Mouse (Mus musculus): ENCODE data around the gene Ube2e1. TPM values are rescaled to one million over a fixed set of nuclear protein-coding genes. Genes with fewer than 3 reads are reported as not detected.
"Not testable (repeated sequence)": the region's sequence is repeated elsewhere in the genome, so short reads cannot be mapped to it uniquely, and the experiment has no call there.

Gene Ube2e1
- total RNA-seq, 4 experiments from 2014 or later, result 94.7 to 105 (median 99.1) TPM

DNA sequence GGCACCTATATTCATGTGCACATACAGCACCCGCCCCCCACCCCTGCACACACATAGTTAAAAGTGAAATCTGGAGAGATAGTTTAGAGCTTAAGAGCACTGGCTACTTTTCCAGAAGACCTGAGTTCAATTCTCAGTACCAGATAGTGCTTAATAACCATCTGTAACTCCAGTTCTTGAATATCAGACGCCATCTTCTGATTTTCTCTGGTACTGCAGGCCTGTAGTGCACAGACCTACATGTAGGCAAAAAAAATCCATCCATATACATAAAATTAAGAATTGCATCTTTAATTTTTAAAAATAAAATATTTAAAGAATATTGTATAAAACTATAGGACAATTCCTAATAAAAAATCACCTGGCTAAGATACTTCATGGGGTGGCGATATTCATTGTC is 70.5 kb downstream of the Ube2e1 start:
- DNase-seq (ENCODE audit: low spot score in 2 of 2), result no peak

DNA sequence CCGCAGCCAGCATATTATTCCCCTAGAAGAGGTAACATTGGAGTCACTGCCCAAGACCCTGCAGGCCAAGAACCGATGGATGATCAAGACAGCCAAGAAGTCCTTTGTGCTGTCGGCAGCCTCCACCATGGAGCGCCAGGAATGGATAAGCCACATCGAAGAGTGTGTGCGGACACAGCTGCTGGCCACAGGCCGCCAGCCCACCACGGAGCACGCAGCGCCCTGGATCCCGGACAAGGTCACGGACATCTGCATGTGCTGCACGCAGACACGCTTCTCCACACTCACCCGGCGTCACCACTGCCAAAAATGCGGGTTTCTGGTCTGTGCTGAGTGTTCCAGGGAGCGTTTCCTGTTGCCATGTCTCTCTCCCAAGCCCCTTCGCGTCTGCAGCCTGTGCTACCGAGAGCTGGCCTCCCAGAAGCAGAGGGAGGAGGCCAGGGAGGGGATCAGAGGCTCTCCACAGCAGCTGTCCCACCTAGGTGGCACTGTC is 89.0 kb downstream of the Ube2e1 start:
- no peak for DNase-seq (ENCODE audit: low spot score in 2 of 2)

DNA sequence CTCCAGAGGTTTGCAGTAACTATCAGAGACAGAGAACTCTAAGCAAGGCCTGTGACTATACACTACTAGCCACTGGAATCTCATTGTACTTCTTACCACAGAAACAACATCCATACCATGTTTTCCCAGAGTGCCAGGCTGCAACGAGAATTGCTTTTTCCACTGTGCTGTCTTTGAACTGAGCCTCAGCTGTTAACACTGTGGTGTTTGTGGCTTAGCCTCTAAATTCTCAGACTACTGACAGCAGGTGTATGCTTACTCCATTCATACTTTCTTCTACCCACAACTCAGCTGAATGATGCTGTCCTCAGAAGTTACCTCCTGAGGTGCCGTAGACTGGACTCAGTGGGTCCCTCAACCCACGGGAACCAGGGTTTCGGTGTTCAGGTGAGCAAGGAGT is 89.9 kb downstream of the Ube2e1 start:
- no peak for DNase-seq (ENCODE audit: low spot score in 2 of 2)

DNA sequence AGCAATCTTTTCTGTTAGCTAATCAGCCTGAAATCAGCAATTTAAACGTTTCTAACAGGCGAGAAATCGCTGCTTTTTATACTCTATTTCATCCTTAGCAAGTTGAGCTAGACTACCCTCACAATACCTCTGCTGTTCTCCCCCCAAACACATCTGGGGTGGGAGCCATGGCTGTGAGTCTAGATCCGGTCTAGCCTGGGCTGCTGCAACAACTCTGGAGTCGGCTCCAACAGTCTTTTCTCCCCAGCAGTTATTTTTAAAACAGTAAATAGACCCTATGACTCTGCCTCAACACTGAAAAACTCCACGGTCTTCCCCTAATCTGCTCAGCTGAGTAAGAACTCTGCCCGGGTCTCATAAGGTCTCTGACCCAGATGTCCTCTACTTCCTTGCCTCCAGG is 91.5 kb downstream of the Ube2e1 start:
- no peak for DNase-seq (ENCODE audit: low spot score in 2 of 2)

DNA sequence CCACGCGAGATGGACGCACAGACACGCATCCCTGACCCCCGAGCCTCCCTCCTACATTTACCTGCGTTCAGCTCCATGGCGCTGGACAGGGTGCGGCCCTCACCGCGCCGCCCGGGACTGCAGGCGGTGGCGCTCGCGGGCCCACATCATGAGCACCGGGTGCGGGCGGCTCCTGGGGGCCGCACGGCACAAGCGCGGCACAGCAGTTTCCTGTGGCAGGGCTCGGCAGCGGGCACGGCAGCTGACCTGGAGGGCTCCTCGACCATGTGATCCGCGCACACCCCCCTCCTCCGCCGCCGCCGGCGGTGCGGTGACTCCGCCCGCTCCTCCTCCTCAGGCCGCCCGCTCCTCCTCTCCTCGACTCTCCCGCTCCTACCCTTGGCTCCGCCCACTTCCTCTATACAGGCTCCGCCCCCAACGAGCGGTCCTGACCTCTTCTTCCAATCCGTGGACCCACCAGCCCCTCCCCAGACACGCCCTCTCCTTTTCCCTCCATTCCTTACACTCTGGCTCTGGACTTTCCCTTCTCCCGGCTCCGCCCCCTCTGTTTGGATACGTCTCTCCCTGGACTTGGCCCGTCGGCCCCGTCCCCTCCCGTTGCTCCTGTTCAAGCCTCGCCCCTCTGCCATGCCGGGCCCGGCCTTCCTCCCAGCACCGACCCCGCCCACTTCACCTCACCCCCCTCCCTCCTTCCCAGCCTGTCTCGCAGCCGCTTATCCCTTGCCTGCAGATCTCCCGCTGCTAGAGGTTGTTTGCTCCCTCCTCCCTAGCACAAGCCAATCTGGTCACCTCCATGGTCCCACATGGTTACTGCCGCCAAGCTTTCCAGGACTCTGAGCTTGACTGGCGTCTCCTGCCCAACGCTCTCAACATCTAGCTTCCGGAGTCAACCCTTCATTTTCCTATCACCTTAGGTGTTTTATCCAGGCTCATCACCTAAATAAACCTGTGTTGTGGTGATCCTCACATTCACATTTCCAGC is 92.6 kb downstream of the Ube2e1 start, which contains the start of gene Nr1d2:
TSS of gene Nr1d2 (minus strand) at position 378 of the 982 bp plus-strand sequence.
- DNase-seq (ENCODE audit: low spot score in 2 of 2), result peak; percentile 99 to 100

DNA sequence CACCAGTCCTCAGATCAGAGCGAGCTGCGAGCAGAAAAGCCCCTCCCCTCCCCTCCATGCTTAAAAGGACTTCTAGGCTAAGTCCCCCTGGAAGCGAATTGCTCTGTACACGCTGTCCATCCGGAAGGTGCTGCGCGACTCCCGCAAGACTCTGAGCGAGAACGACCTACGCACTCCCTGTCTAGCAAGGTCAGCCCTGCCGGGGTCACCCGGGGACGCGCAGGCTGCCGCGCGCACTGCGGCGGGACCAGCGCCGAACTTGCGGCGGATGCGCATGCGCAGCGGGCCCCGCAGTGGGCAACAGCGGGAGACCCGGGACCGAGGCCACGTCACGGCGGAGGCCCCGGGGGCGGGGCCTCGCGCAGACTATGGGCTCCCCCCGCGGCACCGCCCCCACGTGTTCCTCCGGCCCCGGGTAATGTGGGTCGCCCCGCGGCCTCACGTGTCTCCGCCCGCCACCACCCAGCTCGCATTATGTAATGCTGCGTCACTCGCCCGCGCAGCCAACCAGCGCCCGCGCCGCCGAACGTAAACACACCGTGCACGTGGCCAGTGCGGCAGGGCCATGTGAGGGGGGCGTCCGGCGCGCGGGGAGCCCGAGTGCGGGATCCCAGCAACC is 93.4 kb downstream of the Ube2e1 start:
- DNase-seq (ENCODE audit: low spot score in 2 of 2), result peak; percentile 99

DNA sequence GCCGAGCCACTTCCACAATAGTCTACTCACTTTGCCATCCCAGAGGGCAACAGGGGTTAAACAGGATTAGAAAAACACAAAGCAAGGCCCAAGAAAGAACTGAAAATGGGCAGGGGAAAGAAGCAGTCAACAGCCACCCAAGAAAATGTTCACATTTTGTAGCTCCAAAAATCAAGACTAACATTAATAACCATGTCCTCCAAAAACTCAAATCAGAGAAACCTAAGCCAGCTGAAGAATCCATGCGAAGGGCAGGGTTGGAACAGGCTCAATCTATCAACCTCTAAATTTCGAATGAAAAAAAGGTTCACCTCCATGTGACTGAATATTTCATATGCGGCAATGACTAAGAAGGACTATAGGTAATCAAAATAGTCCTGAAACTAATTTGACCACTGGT is 94.3 kb downstream of the Ube2e1 start:
- no peak for DNase-seq (ENCODE audit: low spot score in 2 of 2)

DNA sequence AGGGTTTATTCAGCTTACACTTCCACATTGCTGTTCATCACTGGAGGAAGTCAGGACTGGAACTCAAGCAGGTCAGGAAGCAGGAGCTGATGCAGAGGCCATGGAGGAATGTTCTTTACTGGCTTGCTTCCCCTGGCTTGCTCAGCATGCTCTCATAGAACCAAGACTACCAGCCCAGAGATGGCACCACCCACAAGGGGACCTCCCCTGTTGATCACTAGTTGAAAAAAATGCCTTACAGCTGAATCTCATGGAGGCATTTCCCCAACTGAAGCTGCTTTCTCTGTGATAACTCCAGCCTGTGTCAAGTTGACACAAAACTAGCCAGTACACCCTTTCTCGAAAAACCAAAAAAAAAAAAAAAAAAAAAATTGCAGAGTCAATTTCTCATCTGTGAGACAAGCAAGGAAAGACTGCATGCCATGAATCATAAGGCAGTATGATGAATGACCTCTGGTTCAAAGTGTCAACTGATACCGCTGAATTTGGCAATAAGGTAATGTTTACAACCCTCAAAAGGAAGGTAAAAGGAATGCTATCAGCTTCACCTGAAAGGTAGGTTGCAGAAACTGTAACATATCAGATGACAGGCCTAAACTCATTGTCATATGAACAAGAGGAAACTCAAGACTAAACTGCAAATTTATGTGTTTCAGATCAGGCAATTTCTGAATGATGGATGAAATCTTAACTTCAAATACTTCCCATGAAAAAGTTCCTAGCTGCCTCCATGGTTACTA is 95.0 kb downstream of the Ube2e1 start:
- DNase-seq (ENCODE audit: low spot score in 2 of 2), result not testable (repeated sequence)

DNA sequence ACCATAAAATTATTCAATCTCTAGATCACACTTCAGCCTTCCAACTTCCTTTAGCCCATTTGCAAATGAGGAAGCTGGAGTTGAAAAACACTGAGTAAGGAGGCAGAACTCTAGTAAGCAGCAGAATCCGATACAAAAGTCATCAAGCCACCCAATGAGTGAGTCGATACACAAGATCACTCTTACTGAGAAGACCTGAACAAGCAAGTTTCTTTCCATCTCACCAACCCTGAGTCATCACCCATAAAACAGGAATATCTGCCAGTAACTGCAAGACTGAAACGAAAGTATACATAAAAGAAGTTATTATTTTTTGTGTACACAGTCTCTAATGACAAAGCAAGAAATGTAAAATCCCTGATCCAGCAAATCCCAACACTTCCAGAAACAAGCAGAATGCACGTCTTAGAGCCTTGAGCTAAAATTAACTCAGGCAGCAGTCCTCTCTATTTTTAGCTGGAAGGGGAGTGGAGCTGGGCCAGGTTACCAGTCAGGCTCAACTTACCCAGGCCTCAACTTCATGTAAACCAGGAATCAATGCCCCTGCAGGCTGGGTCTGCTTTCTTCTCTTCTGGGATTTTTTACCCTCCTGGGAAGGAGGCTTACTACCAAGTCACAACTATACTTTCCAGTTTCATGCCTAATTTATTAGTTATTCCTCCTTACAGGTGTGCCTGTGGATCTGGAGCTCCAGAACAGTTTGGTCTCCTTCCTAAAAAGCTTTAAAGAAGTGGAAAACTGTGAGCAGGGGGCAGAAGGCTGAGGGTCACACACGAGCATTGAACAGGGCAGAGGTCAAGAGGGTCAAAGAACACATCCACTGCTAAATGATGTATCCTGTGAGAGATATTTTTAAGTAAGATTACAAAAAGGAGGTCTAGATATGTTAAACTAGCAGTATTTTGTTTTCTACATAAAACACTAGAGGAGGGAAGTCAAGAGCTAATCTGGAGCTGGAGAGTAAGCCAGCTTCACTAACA is 97.4 kb downstream of the Ube2e1 start:
- DNase-seq (ENCODE audit: low spot score in 2 of 2), result peak in 1 of 2 experiments; percentile 48

DNA sequence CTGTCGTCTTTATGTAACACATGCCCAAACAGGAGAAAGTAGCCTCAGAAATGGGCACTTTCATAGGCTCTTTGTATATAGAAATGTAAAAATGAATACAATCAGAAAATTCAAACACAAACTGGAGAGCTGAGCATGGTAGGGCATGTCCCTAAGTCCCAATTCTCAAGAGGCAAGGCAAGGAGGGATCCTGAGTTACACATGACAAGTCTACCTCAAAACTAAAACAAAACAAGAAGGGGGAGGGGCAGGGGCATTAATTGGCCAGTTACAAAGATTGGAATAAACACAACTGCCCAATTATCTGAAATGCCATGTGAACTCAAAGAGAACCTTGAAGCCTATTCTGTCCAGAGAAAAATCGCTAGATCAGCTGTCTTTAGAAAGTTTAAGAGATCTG is 98.6 kb downstream of the Ube2e1 start:
- DNase-seq (ENCODE audit: low spot score in 2 of 2), result no peak

Other genes starting within 250 kb of the Ube2e1 start
- gene Nr1d2, start 92.7 kb downstream of the Ube2e1 start, total RNA-seq (2022), result 10 to 100 TPM; 82.6 to 91.5 (median 86.0) TPM
- gene Nkiras1, start 60.7 kb downstream of the Ube2e1 start, total RNA-seq (2022), result 10 to 100 TPM; 31.0 to 33.9 (median 31.8) TPM
- 100 to 1,000 TPM; 522 to 585 (median 547) TPM for gene Rpl15, start 60.5 kb downstream of the Ube2e1 start, total RNA-seq (2022)